Mouse (Mus musculus) embryonic fibroblast, embryonic 13.5 days (primary cell): ENCODE data around the gene Pik3cb.

Experiments used
- CTCF ChIP-seq: IDR thresholded peaks from 2 replicates; pipeline ENCODE4 v1.5.1; 2011; ENCODE audit warnings: mild to moderate bottlenecking, control low read depth, low read length, moderate library complexity, borderline replicate concordance; ENCODE audit not compliant: insufficient read depth
- POLR2A ChIP-seq: IDR thresholded peaks from 2 replicates; pipeline ENCODE4 v1.6.1; 2011; ENCODE audit warnings: low read depth, mild to moderate bottlenecking, control low read depth, low read length, moderate library complexity

GRCm38 (mm10) chr9:99016301-99016700 lies 124.1 kb downstream of the Pik3cb start:
- TF ChIP-seq CTCF = no peak
- no peak for TF ChIP-seq POLR2A
